Mouse (Mus musculus) midbrain, postnatal 0 days (tissue): Measurements from ENCODE around the gene Urad. TPM values are rescaled to one million over a fixed set of nuclear protein-coding genes. Genes with fewer than 3 reads are reported as not detected.

ENCODE experiments used
- ATAC-seq: fragments of 200-750 bp; cut with Nextera tagmentation; 2 replicates; pipeline ENCODE4 v1.8.0; 2017; ENCODE audit warnings: moderate number of reproducible peaks, mild to moderate bottlenecking, moderate TSS enrichment, moderate library complexity; ENCODE audit not compliant: low FRiP score
- DNase-seq: peaks from one replicate; pipeline ENCODE4 v3.0.0-alpha.2; 2015; ENCODE audit warnings: low spot score
- H3K27ac ChIP-seq: fragments of 300-500 bp; sonication (generic); 2 replicates; pipeline ENCODE4 v1.5.1; 2014; ENCODE audit warnings: low read depth, mild to moderate bottlenecking, low read length, mixed read lengths
- H3K27me3 ChIP-seq: fragments of 300-500 bp; sonication (generic); 2 replicates; pipeline ENCODE4 v1.6.1; 2014; ENCODE audit warnings: low read length, control low read depth, mixed read lengths; ENCODE audit not compliant: insufficient read depth
- H3K36me3 ChIP-seq: fragments of 300-500 bp; sonication (generic); 2 replicates; pipeline ENCODE4 v1.6.1; 2014; ENCODE audit warnings: low read length, control low read depth, mixed read lengths; ENCODE audit not compliant: insufficient read depth
- H3K4me1 ChIP-seq: fragments of 300-500 bp; sonication (generic); 2 replicates; pipeline ENCODE4 v1.6.1; 2014; ENCODE audit warnings: mild to moderate bottlenecking, control low read depth, antibody characterized with exemption, low read length, mixed read lengths; ENCODE audit not compliant: insufficient read depth
- H3K4me2 ChIP-seq: fragments of 300-500 bp; sonication (generic); 2 replicates; pipeline ENCODE4 v1.6.1; 2014; ENCODE audit warnings: low read depth, mild to moderate bottlenecking, low read length, mixed read lengths; ENCODE audit not compliant: poor library complexity, severe bottlenecking
- H3K4me3 ChIP-seq: fragments of 300-500 bp; sonication (generic); 2 replicates; pipeline ENCODE4 v1.5.1; 2014; ENCODE audit warnings: low read depth, mild to moderate bottlenecking, low read length, moderate library complexity
- H3K9ac ChIP-seq: fragments of 300-500 bp; sonication (generic); replicated peaks from 2 replicates; pipeline ENCODE4 v1.6.1; 2014; ENCODE audit warnings: mild to moderate bottlenecking, low read length, moderate library complexity, mixed read lengths; ENCODE audit not compliant: poor library complexity, severe bottlenecking
- H3K9me3 ChIP-seq: fragments of 300-500 bp; sonication (generic); 2 replicates; pipeline ENCODE4 v1.6.1; 2016; ENCODE audit warnings: low read length, control low read depth
- CTCF ChIP-seq: IDR thresholded peaks from 2 replicates; pipeline ENCODE4 v1.5.1; 2016; ENCODE audit warnings: antibody characterized with exemption, mild to moderate bottlenecking
- WGBS: fragments of 180-500 bp; shearing (Covaris S2); extraction: QIAGEN DNeasy Blood & Tissue Kit; methylation state at CpG from one replicate; pipeline ENCODE4 v1.1.7; 2014; 5-methylcytosine and 5-hydroxymethylcytosine counted together
- polyA plus RNA-seq: library from polyadenylated mRNA; unstranded; fragments of >200 nt; fragmentation: Nextera tagmentation; extraction: Ambion mirVana; gene quantifications from 2 replicates; pipeline ENCODE4 v1.2.1, GENCODE M21; 2015
- total RNA-seq: library from RNA; depleted of rRNA; stranded (reverse); fragments of >200 nt; gene quantifications from 2 replicates; pipeline ENCODE4 v1.2.3, GENCODE M21; 2014

Gene Urad
- total and polyA plus RNA-seq, 2 experiments from 2014 or later = not detected

DNA sequence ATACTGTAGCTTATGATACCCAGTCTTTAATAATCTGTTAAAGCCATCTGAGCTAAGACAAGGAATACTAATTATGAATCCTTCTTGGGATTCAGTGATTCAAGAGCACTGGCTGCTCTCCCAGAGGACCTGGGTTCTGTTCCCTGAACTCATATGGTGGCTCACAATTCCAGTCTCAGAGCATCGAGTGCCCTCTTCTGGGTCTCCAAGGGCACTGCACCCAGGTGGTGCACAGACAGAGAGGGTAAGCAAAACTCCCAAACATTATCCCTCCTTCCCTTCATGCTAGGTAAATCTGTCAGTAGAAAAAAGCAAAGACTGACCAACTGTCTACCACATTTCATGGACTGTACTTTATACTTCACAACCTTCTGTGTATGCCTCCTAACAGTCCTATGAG is 23.7 kb upstream of the Urad start:
- no peak overlapping the region for H3K4me3 ChIP-seq
- no peak overlapping the region for H3K9ac ChIP-seq
- 0 out of 2 replicates have a peak, but pooled peaks have one; percentile 2 for TF ChIP-seq CTCF
- H3K27ac ChIP-seq = no peak overlapping the region
- no peak for ATAC-seq
- 80% methylated on average over 1 of the region's 1 CpGs for WGBS
- no peaks in the 10 kb centered on the region for H3K36me3 ChIP-seq
- H3K27me3 ChIP-seq = no peaks in the 10 kb centered on the region
- H3K4me2 ChIP-seq = no peak overlapping the region
- no peak for DNase-seq
- H3K9me3 ChIP-seq = no peaks in the 10 kb centered on the region
- no peaks in the 10 kb centered on the region for H3K4me1 ChIP-seq

DNA sequence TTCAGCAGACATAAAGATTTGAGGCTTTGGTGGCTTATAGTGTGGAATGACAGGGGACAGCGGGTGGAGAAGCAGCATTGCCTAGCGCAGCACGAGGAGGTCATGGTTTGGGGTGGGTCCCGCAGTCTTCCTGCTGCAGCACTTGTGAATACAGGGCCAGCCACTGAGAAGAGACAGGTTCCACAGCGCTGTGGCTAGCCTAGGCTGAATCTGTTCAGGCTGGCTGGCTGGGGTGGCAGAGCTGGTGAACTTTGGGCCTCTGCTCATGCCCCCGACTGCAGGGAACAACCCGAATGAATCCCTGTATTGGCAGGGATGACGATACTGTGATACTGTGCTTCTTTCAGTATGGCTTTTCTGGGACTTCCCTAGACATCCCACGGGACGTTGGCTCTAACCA is 21.7 kb upstream of the Urad start:
- no peak for DNase-seq
- no peak for ATAC-seq
- Histone ChIP-seq H3K36me3 (no peaks in the 10 kb centered on the region), H3K27me3 (no peaks in the 10 kb centered on the region), H3K4me2 (no peak overlapping the region), H3K4me1 (no peaks in the 10 kb centered on the region), H3K9me3 (no peaks in the 10 kb centered on the region), H3K4me3 (no peak overlapping the region), H3K9ac (no peak overlapping the region), H3K27ac (no peak overlapping the region)
- TF ChIP-seq CTCF = no peak
- WGBS = 89% methylated on average over 10 of the region's 10 CpGs

DNA sequence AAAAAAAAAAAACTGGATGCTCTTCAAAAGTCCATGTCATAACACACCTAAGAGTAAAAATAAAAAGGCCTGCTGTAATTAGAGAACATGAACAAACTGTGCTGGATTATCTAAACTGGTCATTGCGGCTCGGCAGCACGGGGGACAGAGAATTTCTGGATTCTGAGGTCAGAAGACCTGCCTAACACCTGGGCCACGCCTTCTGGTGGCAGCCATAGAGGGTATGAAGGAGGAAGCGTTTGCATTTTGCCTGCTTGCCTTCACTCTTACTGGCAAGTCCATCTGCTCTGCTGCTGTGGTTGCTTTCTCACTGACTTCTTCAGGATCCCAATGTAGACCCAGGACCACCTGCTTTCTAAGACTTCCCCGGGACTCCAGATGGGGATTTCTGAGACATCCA is 20.7 kb upstream of the Urad start:
- no peaks in the 10 kb centered on the region for H3K4me1 ChIP-seq
- H3K36me3 ChIP-seq = no peaks in the 10 kb centered on the region
- TF ChIP-seq CTCF = no peak
- no peak overlapping the region for H3K4me3 ChIP-seq
- 90% methylated on average over 6 of the region's 6 CpGs for WGBS
- DNase-seq (no peak), ATAC-seq (no peak)
- H3K4me2 ChIP-seq = no peak overlapping the region
- no peak overlapping the region for H3K9ac ChIP-seq
- no peak overlapping the region for H3K27ac ChIP-seq
- H3K9me3 ChIP-seq = no peaks in the 10 kb centered on the region
- H3K27me3 ChIP-seq = no peaks in the 10 kb centered on the region

DNA sequence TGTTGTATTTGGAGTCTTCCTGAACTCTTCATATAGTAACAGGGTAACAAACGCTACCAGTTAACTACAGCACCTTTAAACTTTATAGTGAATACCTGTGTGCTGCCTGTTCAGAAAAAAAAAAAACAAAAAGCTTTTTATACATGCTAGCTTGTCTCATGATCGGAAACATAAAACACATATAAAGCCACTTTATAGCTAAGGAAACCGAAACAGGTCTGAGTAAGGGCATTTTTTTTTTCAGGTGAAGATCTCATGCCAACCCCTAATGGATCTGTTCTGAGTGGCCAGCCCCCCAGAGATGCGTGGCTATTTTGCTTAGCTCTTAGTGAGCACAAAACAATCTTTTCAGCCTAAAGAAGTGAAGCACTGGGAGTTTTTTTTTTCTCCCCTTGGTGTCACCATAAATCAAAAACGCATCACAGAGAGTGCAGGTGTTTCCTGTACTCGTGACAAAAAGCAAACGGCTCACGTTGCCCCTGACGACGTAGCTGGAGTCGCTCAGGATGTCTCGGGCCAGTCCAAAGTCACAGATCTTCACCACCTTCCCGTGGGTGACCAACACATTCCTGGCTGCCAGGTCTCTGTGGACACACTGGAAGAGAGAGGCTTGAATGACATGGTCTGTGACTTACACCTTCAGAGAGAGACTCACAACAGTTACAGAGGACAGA is 18.6 kb upstream of the Urad start:
- 76% methylated on average over 13 of the region's 13 CpGs for WGBS
- no peaks in the 10 kb centered on the region for H3K36me3 ChIP-seq
- no peak for ATAC-seq
- TF ChIP-seq CTCF = no peak
- no peak overlapping the region for H3K27ac ChIP-seq
- DNase-seq = no peak
- H3K4me1 ChIP-seq = no peaks in the 10 kb centered on the region
- no peak overlapping the region for H3K9ac ChIP-seq
- no peak overlapping the region for H3K4me3 ChIP-seq
- no peaks in the 10 kb centered on the region for H3K27me3 ChIP-seq
- no peaks in the 10 kb centered on the region for H3K9me3 ChIP-seq
- H3K4me2 ChIP-seq = no peak overlapping the region

DNA sequence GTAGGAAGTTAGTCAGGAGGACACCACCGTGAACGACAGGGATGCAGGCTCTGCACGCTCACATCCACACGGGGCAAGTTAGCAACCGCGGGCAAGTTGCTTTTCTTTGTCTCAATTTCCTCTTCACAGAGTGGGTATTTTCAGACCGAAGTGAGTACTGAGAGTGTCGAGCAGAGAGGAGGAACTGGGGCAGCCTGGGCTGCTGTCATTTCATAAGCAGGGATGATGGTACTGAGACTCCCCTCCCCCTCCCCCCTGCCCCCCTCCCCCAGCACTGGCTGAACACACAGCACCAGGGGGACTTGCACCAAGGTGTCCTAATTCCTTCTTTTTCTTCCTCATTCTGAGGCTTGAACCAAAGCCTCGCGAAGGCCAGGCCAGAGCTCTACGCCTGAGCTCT is 17.3 kb upstream of the Urad start:
- H3K9ac ChIP-seq = no peak overlapping the region
- H3K4me1 ChIP-seq = no peaks in the 10 kb centered on the region
- WGBS = 85% methylated on average over 11 of the region's 11 CpGs

DNA sequence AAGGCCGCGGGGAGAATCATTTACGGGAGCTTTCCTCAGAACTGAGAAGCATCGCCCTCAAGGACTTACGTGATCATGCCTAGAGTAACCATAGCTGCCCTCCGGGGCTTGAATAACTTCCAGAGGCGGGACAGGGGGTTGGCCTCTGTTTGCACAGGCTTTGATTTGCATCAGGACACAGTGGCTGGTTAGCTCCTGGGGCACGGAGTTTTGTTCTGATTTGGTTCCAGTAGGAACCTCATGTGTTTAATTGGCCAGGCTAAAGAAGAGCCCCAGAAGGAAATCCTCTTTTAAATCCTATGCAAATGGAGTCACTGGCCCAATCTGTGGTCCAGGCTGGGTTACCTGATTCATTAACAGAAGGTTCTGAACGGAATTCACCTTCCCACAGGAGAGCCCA is 16.7 kb upstream of the Urad start:
- Histone ChIP-seq H3K4me2 (no peak overlapping the region), H3K27ac (no peak overlapping the region), H3K4me3 (no peak overlapping the region), H3K27me3 (no peaks in the 10 kb centered on the region), H3K9me3 (no peaks in the 10 kb centered on the region), H3K4me1 (no peaks in the 10 kb centered on the region), H3K9ac (no peak overlapping the region), H3K36me3 (no peaks in the 10 kb centered on the region)
- WGBS = 50% methylated on average over 9 of the region's 9 CpGs
- no peak for TF ChIP-seq CTCF
- ATAC-seq = no peak
- no peak for DNase-seq

More for the DNA sequence above, 17.3 kb upstream of the Urad start:
- no peak overlapping the region for H3K4me3 ChIP-seq
- DNase-seq (no peak), ATAC-seq (no peak)
- no peak for TF ChIP-seq CTCF
- no peaks in the 10 kb centered on the region for H3K36me3 ChIP-seq
- H3K27ac ChIP-seq = no peak overlapping the region
- H3K4me2 ChIP-seq = no peak overlapping the region
- no peaks in the 10 kb centered on the region for H3K27me3 ChIP-seq
- no peaks in the 10 kb centered on the region for H3K9me3 ChIP-seq
